Mouse (Mus musculus): ENCODE data around the gene Ms4a10. TPM values are rescaled to one million over a fixed set of nuclear protein-coding genes. Genes with fewer than 3 reads are reported as not detected.

The Ms4a10 gene
- polyA plus RNA-seq, 1 experiment from 2014 or later, result 0.22 TPM

DNA sequence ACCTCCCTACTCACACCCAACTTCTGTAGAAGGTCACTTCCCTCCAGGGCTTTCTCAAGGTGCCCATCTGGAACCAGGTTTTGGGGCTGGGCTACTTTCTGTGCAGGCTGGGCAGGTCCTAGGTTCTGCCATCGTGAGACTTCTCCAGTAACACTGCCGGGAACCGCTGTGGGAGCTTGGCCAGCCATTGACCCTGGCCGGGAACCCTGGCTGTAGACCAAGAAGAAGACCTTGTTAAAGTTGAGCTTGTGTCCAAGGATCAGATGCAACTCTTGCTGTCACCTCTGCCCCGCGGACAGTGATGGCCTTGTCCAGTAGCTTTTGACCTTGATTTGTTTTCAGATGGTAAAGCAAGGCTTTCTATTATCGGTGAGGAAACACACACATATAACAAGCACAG, 5.9 kb downstream of the Ms4a10 start:
- 91% methylated on average over 7 of the region's 7 CpGs for WGBS
- H3K9me3 ChIP-seq (replicated peaks; ENCODE audit: low read length), result no peaks in the 10 kb centered on the region
- no peaks in the 10 kb centered on the region for H3K27me3 ChIP-seq (ENCODE audit: insufficient read depth, low read length)
- no peak overlapping the region for H3K27ac ChIP-seq
- no peaks in the 10 kb centered on the region for H3K36me3 ChIP-seq (ENCODE audit: insufficient read depth, low read length)
- DNase-seq (ENCODE audit: low spot score) (no peak), ATAC-seq (replicated peaks; ENCODE audit: low FRiP score, low read depth) (no peak)
- no peak overlapping the region for H3K4me2 ChIP-seq (ENCODE audit: low read length)
- H3K9ac ChIP-seq (ENCODE audit: low read depth, low read length), result no peak overlapping the region
- H3K4me3 ChIP-seq (replicated peaks; ENCODE audit: low read depth, low read length), result no peak overlapping the region
- no peak for TF ChIP-seq CTCF (IDR thresholded peaks at IDR 0.05; ENCODE audit: low read depth)
- peaks cover 1% of the 10 kb centered on the region; the same call in 1 of the 2 replicates for H3K4me1 ChIP-seq (replicated peaks; ENCODE audit: insufficient read depth, low read length)

DNA sequence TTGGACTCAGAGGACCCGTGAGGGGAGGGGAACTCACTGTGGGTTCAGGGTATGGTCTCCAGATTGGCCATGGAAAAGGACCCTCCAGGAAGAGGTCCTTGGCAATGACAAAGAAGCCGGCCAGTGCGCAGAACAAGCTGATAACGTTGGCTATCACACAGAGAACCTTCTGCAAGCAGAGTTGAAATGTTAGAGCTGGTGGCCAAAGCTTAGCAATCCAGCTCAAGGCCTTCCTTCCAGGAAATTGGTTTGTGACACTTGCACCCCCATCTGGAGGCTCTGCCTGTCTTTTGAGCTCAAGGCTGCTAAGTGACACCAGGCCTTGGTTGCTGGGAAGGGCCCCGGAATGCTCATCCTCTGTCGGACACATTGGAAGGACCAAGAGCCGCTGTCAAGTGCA, 8.7 kb downstream of the Ms4a10 start:
- no peak for TF ChIP-seq CTCF (IDR thresholded peaks at IDR 0.05; ENCODE audit: low read depth)
- Histone ChIP-seq H3K4me3 (replicated peaks; ENCODE audit: low read depth, low read length) (no peak overlapping the region), H3K36me3 (ENCODE audit: insufficient read depth, low read length) (no peaks in the 10 kb centered on the region), H3K9ac (ENCODE audit: low read depth, low read length) (no peak overlapping the region), H3K9me3 (replicated peaks; ENCODE audit: low read length) (no peaks in the 10 kb centered on the region), H3K27ac (no peak overlapping the region), H3K4me2 (ENCODE audit: low read length) (no peak overlapping the region), H3K4me1 (replicated peaks; ENCODE audit: insufficient read depth, low read length) (no peaks in the 10 kb centered on the region), H3K27me3 (ENCODE audit: insufficient read depth, low read length) (no peaks in the 10 kb centered on the region)
- 92% methylated on average over 7 of the region's 7 CpGs for WGBS
- ATAC-seq (replicated peaks; ENCODE audit: low FRiP score, low read depth) (no peak), DNase-seq (ENCODE audit: low spot score) (no peak)

DNA sequence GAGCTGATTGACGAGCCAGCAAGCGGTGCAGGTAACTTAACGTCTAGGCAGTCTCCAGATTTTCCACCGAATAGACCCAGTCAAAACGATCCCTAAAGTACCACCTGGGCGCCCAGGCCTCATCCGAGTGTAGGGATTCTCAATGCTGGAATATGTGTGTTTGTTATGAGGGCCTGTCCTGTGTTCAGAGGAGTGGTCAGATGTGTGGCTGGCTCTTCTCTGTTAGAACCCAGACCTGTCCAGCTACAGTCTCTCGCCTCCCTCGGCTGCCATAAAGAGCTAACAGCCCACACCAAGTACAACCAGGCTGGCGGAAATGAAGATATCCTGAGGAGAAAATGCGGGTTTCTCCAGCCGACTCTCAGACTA, 14.5 kb downstream of the Ms4a10 start:
- Histone ChIP-seq H3K9me3 (replicated peaks; ENCODE audit: low read length) (no peaks in the 10 kb centered on the region), H3K36me3 (ENCODE audit: insufficient read depth, low read length) (no peaks in the 10 kb centered on the region), H3K4me2 (ENCODE audit: low read length) (no peak overlapping the region), H3K9ac (ENCODE audit: low read depth, low read length) (no peak overlapping the region), H3K27ac (no peak overlapping the region), H3K4me1 (replicated peaks; ENCODE audit: insufficient read depth, low read length) (no peaks in the 10 kb centered on the region), H3K27me3 (ENCODE audit: insufficient read depth, low read length) (no peaks in the 10 kb centered on the region), H3K4me3 (replicated peaks; ENCODE audit: low read depth, low read length) (no peak overlapping the region)
- TF ChIP-seq CTCF (IDR thresholded peaks at IDR 0.05; ENCODE audit: low read depth), result no peak
- DNase-seq (ENCODE audit: low spot score) (no peak), ATAC-seq (replicated peaks; ENCODE audit: low FRiP score, low read depth) (no peak; the same call in 1 of the 2 replicates)
- 47% methylated on average over 12 of the region's 12 CpGs for WGBS

DNA sequence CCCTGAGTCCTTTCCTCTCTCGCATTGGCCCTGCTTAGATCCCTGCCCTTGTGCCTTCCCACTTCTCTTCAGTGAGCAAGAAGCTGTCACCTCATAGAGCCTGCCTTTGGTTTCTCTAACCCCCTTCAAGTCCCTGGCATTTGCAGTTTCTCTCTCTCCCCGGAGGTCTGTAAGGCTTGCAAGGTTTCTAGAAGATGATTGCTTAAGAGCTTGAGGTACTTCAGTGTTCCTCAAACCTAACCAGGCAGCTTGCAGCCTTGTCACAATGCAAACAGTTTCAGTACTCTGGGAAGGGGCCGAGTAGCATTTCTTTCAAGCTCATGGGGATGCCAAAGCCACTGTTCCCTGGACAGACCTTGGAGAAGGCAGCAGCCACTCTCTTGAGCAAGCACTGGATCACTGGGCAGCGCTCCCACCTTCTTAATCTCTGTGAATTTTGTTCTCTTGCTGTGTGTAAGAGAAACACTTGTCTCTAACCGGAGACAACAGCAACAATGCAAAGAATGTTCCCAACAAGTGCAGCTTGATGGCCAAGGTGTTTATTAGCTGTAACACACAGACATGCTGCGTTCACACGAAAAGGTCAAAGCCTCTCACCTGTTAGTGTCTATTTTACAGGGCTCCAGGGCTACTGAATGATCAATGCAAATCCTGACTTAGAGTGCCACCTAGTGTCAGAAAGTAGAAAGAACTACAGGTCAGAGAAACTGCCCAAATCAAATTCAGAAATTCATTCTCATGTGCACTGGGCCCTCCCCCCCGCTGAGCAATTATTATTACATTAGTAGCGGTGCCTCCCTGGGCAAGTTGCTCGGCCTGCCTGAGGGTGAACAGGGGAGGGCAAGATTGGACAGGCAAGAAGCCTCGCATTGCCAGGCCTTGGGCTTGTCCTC, 15.1 kb downstream of the Ms4a10 start:
- no peak overlapping the region for H3K4me3 ChIP-seq (replicated peaks; ENCODE audit: low read depth, low read length)
- WGBS, result 31% methylated on average over 11 of the region's 11 CpGs
- H3K36me3 ChIP-seq (ENCODE audit: insufficient read depth, low read length), result no peaks in the 10 kb centered on the region
- no peaks in the 10 kb centered on the region for H3K27me3 ChIP-seq (ENCODE audit: insufficient read depth, low read length)
- peak; percentile 82 for DNase-seq (ENCODE audit: low spot score)
- H3K27ac ChIP-seq, result no peak overlapping the region
- H3K4me1 ChIP-seq (replicated peaks; ENCODE audit: insufficient read depth, low read length), result no peaks in the 10 kb centered on the region
- ATAC-seq (replicated peaks; ENCODE audit: low FRiP score, low read depth), result peak; percentile 46
- H3K9ac ChIP-seq (ENCODE audit: low read depth, low read length), result no peak overlapping the region
- H3K4me2 ChIP-seq (ENCODE audit: low read length), result no peak overlapping the region
- TF ChIP-seq CTCF (IDR thresholded peaks at IDR 0.05; ENCODE audit: low read depth), result peak; percentile 88
- H3K9me3 ChIP-seq (replicated peaks; ENCODE audit: low read length), result no peaks in the 10 kb centered on the region

DNA sequence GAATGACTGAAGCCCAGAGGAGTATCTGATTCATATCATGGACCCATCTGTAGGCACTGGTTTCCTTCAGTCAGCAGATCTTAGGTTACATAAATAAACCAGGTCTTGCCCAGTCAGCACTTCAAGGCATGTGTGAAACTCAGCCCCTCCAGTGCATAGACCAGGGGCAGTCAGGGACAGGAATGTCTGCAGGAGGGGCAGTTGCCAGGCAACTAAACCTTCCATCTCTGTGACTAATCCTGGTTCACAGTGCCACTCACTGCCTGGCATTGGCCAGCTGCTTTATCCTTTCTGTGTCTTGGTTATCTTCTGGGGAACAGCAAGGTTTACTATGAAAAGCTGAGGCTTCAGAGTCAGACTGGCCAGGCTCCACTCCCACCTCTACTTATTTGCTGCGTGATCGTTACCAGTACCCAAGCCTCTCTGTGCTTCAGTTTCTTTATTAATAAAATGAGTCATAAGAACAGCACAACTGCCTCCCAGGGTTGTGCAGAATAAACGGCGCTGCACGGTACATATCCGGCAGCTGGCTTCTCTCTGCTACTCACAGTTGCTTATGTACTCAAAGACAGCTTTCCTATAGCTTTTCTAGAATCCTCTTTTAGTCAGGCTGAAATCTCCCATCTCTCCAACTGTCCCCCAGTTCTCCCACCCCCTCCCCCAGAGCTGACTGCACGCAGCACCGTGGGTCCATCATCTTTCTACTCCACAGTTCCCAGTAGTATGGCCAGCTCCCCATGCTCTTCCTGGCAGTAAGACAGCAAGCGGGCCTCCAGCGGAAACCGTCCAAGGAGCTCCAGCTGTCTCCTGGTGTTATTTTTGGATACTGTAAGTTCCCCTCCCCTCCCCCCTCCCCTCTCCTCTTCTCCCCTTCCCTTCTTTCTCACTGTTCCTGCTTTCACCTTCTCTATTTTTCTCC, 22.2 kb downstream of the Ms4a10 start:
- Histone ChIP-seq H3K27me3 (ENCODE audit: insufficient read depth, low read length) (no peaks in the 10 kb centered on the region), H3K4me1 (replicated peaks; ENCODE audit: insufficient read depth, low read length) (peaks cover 8% of the 10 kb centered on the region), H3K9me3 (replicated peaks; ENCODE audit: low read length) (no peaks in the 10 kb centered on the region), H3K4me3 (replicated peaks; ENCODE audit: low read depth, low read length) (no peak overlapping the region), H3K36me3 (ENCODE audit: insufficient read depth, low read length) (no peaks in the 10 kb centered on the region), H3K9ac (ENCODE audit: low read depth, low read length) (no peak overlapping the region), H3K27ac (peak overlapping the region; percentile 72), H3K4me2 (ENCODE audit: low read length) (peak overlapping the region; percentile 2; the same call in 1 of the 2 replicates)
- no peak for TF ChIP-seq CTCF (IDR thresholded peaks at IDR 0.05; ENCODE audit: low read depth)
- peak; percentile 78 for DNase-seq (ENCODE audit: low spot score)
- 47% methylated on average over 11 of the region's 11 CpGs for WGBS
- ATAC-seq (replicated peaks; ENCODE audit: low FRiP score, low read depth), result peak; percentile 55

DNA sequence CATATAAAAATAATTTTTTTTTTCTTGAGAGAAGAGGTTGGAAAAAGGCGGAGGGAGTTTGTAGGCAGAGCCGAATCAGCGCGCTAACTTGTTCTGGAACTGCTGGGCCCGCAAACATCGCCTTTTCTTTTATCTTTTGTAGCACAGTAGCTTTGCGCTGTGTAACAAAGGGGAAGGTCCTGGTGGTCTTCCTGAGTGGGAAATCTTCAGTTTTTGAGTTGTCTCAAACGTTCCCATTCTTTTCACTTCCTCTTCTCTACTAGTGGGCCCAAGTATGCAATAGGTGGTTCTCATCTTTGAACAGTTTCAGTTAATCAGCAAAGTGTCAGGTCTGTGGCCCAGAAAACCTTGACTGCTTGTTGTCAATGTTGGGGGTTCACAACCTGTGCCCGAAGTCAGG, 24.9 kb downstream of the Ms4a10 start:
- Histone ChIP-seq H3K27ac (no peak overlapping the region; the same call in 1 of the 2 replicates), H3K27me3 (ENCODE audit: insufficient read depth, low read length) (no peaks in the 10 kb centered on the region), H3K4me1 (replicated peaks; ENCODE audit: insufficient read depth, low read length) (peaks cover 15% of the 10 kb centered on the region), H3K9ac (ENCODE audit: low read depth, low read length) (peak overlapping the region; percentile 47; the same call in 1 of the 2 replicates), H3K36me3 (ENCODE audit: insufficient read depth, low read length) (0 out of 2 replicates have a peak, but pooled peaks cover 6% of the 10 kb centered on the region), H3K9me3 (replicated peaks; ENCODE audit: low read length) (no peaks in the 10 kb centered on the region), H3K4me2 (ENCODE audit: low read length) (peak overlapping the region; percentile 52), H3K4me3 (replicated peaks; ENCODE audit: low read depth, low read length) (peak overlapping the region; percentile 17)
- DNase-seq (ENCODE audit: low spot score) (no peak), ATAC-seq (replicated peaks; ENCODE audit: low FRiP score, low read depth) (no peak)
- TF ChIP-seq CTCF (IDR thresholded peaks at IDR 0.05; ENCODE audit: low read depth), result no peak
- 28% methylated on average over 9 of the region's 9 CpGs for WGBS

Measured in kidney, postnatal 0 days (tissue).